Mouse (Mus musculus) spleen, postnatal 36 days (tissue): ENCODE data around the gene Acadsb.
"Not testable (repeated sequence)": the region's sequence is repeated elsewhere in the genome, so short reads cannot be mapped to it uniquely, and the experiment has no call there.

Source experiments
- DNase-seq, 2 experiments: peaks; one replicate each; pipeline ENCODE4 v3.0.0; 2022; ENCODE audit warnings: low spot score in 2 of 2, mixed read lengths in 1 of 2

The Acadsb gene

DNA sequence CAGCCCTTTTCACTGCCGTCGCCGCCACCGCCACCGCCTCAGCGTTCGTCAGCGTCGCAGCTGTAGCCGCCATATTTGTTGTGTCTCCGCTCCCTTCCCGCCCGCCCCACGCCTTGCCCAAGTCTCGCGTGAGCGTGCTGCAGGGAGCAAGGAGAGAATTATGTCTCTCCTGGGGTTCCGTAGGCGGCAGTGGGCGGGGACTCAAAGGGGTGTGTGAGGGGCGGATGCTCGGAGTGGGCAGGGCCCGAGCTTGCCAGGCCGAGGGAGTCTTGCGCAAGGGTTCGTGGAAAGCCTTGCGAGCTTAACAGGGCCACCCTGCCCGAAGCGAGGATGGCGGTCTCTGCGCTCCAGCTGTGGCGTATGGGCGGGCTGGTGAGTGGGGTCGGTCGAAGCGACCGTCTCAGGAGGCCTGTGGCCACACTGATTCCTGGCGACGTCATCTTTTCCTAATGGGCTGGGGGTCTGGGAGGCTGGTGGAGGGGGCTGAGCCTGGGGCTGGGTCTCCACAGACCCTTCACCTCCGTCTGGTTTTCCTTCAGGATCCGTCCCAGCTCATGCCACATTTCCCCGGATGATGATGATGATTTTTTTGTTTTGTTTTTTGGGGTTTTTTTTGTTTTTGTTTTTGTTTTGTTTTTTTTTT is at the start of gene Acadsb, which contains the start of gene Ikzf5:
Gene Acadsb, plus strand, starts transcription at position 186 of the 643 bp plus-strand sequence.
Gene Ikzf5, minus strand, starts transcription at position 106 of the 643 bp plus-strand sequence.
- peak; percentile 99 for DNase-seq

DNA sequence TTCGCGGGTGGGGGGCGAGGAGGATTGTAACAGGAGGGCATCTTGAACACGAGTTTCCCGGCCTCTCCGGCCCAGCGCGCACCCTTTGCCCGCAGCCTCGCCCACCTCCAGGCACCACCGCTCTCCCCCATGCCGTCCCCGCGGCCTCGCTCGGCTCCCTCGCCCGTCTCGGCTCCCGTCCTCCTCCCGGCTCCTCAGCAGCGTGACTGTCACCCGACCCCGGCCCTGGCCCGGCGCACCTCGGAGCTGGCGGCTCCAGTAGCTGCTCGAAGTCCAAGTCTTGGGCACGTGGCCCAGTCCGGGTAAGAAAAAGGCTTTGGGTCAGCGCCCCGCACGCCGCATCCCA is 48.2 kb upstream of the Acadsb start:
- DNase-seq: no peak

DNA sequence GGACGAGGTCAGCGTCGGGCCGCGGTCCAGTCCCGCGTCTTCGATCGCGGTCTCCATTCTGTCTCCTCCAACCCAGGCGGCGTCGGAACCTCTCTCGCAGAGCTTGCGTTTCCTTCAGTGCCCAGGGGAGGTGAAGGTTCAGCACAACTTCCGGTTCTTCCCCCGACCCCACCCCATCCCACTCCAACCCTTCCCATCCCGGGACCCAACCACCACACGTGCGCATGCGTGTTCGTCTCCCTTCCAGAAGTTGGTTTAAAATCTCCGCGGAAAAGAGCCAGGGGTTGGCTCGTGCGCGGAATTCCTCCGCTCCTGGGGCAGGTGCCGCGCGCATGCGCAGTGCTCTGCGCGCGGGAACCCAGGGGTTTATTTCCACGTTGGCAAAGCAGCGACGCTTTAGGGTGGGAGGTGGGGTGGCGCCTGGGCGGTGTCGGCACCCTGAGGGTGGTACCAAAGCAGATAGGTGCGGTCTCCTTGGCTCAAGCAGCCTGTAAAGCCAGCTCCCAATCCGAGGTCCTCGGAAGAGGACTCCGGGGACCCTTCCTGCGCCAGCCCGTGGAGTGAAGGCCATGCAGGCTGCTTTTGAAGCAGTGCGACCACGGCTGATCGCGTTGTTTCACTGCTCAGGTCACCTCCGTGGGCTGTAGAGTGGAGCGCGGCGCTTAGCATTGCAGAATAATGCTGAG is 47.6 kb upstream of the Acadsb start, which contains the start of gene 2310057M21Rik:
Gene 2310057M21Rik, minus strand, starts transcription at position 145 of the 686 bp plus-strand sequence.
- peak; percentile 78 to 85 for DNase-seq

DNA sequence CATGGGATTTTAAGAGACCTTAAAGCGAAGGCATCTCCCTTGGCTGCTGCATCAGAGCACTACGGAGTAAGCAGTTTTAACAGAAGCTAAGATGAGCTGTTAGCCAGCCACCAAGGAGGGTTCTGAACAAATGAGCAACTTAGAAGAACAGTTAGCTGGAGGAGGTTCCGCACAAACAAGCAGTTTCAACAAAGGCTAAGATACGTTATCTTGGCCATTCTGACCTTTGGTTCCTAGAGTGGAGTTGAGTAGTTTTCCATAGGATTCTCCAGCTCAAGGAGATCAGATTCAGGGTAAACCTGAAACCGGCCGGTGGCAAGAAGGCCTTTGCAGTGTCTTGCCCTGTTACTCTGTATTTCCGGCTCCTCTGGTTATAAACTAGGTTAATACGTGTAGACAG is 46.3 kb upstream of the Acadsb start:
- no peak for DNase-seq

DNA sequence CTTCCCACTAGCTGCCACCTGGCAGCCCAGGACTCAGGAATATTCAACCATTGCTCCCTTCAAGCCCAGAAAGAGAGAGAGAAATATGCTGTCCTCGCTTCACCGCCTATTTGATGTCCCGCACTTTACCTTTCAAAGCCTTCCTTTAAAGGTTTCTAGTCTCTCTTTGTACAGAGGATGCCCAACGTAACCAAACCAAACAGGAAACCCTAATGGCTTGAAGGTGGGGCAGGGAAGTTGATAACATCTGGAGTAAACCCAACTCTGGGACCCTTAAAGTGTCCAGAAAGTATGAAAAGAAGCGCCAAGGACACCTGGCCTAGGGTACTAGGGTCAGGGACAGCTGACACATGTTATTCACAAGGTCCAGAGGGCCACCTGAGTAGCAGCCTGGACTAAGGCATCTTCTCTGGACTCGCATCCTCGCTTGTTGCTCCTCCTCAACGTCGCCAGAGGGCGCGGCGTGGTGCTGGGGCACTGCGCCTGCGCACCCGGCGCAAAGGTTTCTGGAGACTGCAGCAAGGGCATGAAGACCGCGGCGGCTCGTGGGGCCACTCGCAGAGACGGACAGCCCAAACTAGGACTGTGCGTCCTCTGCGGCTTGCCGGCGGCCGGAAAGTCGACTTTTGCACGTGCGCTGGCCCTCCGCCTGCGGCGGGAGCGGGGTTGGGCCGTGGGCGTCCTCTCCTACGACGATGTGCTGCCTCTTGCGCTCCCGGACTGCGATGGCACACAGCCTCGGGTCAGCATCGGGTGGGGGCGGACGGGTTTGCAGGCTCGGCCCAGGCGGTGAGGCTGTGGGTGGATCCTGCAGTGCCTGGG is 39.5 kb upstream of the Acadsb start, which contains the start of gene Pstk:
Gene Pstk, plus strand, starts transcription at position 494 of the 822 bp plus-strand sequence.
- peak; percentile 85 to 86 for DNase-seq

DNA sequence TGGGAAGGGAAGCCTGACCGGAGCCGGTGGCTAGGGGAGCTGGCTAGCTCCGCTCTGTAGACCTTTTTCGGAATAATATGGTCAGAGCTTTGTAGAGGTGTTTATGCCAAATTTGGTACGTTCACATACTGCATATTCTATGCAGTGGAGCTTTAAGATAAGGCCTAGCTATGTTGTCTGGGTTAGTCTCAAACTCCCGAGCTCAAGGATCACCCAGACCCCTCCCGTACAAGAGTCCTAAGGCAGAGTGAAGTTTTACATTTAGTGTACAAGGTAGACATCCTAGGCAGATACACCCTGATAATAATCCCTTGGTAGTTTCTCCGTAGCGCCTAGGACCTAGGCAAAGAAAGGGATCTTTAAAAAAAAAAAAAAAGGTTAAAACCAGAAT is 38.9 kb upstream of the Acadsb start:
- no peak for DNase-seq

DNA sequence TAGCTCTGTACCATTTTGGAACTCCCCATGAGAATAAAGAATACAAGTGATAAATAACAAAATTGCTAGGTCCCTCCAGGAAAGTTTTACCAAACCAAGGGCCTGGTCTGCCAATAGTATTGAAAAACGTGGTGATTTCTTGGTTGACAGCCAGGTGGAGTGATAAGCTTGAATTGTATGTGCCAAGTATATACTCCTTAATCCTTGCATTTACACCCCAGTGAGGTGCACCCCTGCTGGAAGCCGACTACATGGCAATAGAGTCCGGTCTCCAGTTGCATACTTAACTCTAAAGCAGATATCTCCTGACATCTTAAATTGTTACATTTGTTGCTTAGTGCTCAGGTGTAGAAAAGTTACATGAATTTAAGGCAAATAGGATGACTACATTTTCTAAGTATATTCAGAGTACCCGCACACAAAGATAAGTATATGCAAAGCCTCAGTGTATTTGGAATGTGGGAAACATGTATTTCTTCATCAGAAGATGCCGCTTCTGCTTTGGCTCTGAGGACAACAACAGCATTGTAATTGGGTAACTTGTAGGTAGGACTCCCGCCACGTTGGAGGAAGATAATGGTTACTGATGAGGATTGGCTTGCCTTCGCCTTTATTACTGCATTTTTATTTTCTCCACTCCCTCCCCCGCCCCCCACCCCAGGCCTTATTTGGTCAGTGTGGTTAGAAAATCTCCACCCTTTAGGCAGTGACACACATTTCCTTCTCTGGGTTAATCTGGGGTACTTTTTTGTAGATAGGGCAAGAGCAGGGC is 38.3 kb upstream of the Acadsb start:
- DNase-seq: no peak

DNA sequence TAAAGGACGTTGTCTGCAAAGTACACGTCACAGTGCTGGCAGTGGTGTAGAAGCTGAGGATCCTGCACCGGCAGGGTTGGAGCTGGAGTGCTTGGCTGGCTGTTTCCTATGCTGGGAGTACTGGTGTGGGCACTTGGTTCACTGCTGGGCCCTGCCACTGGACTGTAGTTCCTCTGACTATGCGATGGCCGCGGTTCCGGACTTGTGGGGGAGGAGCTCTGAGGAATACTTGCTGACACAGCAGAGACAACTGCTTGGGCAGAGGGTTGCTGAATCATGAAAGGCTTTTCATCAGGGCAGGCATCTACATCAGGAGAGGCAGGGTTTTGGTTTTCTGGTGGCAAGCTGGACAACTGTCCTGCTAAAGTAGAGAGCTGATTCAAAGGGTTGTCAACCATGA is 18.6 kb upstream of the Acadsb start:
- DNase-seq: not testable (repeated sequence)

DNA sequence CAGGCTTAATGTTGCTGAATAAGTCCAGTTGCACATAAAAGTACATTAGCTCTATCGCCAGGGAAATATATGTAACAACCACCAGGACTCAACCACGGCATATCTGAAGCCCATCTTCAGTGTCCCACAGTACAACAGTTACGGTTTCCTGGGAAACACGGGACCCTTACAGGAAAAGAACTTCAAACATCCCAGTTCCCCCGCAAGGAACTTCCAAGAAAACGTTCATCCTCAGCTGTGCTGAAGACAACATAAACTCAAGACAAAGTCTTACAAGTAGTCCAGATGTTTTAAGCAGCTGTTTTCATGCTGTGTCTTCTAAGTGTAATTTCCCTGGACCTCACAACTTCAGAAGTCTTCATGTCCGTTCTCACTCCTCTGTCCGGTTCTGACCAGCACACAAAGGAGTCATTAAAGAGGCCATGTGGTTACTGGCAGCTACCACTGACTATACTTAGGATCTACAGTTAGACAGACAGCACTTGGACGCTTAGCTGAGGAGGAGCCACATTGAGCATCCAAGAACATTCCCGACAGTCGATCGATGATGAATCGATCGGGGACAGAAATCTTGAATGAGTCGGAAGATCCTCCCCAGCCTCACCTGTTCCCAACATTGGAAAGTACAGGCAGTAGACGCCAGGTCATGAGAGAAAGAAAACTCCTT is 947 bp upstream of the Acadsb start:
- no peak for DNase-seq

DNA sequence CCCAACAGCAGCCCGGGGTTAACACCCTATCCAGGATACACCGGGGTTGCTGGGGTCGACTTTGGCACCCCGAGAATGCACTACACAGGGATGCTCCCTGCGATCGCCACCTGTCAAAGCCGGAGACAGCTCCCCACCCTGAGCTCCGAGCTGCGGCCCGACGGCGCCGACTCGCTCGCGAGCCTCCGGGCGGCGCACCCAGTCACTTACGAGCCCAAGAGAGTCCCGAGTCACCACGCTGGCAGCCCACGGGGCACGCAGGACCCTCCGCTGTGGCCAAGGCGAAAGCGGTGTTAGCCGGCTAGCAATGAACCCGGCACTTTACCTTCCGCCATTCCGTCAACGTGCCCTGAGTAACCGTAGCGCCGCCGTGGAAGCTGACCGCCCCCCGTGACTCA is 414 bp upstream of the Acadsb start:
- no peak for DNase-seq

DNA sequence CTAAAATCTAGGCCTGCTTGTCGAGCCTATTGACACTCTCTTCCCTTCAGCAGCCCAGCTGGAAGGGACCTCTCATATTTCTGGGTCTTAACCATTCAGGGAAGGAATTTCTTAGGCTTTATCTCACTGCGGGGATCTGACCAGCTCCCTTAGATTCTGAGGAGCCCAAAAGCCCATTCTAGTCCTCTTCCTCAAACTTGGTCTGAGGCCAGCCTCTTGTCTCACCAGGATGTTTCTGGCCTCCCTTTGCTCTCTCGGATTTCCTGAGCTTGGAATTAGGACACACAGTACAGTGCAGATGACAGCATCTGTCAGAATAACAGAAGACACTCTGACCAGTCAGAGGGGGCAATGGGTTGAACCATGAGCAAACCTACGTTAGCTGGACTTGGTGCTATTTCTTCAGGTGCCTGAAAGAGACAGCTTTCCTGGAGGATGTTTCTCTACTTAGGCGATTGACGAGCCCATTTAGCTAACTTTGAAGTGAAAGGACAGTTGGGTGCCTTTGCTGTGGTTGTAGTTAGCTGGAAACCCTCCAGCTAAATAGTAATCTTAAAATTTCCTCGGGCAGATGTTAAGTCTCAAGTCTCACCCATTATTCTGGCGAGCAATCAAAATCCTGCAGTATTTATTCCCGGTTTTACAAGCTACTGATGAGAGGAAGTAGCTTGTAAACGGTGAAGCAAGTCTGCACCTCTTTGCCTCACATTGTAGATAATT is 980 bp downstream of the Acadsb start:
- no peak for DNase-seq

DNA sequence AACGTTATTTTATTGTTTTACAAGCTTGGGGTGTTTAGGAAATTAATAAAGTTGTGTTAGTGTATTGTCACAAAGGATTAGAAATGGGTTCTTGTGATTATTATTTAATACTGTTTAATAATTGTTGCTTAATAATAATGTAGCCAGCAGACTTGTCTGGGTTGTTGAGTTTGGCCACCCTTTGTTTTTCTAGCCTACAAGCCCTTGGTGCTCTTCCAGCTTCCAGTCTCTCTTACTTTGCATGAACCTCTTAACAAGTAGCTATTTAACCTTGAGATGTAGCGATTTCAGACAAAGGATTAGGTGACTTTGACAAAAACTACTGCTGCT is 1.5 kb downstream of the Acadsb start:
- DNase-seq: no peak

DNA sequence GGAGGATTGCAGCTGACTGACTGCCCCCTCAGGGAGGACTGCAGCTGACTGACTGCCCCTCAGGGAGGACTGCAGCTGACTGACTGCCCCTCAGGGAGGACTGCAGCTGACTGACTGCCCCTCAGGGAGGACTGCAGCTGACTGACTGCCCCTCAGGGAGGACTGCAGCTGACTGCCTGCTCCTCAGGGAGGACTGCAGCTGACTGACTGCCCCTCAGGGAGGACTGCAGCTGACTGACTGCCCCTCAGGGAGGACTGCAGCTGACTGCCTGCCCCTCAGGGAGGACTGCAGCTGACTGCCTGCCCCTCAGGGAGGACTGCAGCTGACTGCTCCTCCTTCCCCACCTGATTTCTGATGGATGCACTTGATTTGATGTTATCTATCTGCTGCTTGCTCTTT is 6.3 kb downstream of the Acadsb start:
- DNase-seq: not testable (repeated sequence)

DNA sequence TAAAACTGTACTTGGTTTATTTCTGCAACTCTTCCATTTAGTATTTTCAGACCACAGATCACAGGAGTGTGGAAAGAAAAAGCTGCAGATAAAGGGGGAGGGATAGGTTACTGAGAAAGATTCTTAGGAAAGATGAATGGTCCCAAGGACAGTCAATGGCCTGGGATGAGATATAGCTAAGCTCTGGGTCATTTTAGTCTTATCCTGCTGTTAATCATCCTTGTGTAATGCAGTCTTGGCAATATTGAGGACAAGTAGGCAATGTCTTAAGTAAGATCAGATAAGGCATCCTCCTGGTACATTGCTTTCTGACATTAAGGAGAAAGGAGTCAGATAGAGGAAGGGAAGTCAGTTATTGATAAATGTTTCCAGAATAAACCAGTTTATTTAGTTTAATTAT is 7.2 kb downstream of the Acadsb start:
- no peak for DNase-seq

DNA sequence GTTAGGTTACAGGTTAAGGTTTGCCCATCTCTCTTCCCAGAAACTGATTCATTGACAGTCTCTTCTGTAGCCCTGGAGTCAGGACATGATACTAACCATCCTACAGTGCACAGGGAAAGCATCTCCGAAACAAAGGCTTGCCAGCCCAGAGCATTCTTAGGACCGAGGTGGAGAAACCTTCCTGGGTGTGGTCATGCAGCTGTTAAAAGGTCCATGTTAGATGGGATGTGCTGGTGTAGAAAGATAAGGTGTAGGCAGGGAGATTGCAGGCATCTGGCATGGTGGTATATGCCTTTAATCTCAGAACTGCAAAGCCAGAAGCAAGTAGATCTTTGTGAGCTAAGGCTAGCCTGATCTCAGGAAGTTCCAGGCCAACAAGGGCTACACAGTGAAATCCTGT is 14.5 kb downstream of the Acadsb start:
- DNase-seq: peak in 1 of 2 experiments; percentile 22

DNA sequence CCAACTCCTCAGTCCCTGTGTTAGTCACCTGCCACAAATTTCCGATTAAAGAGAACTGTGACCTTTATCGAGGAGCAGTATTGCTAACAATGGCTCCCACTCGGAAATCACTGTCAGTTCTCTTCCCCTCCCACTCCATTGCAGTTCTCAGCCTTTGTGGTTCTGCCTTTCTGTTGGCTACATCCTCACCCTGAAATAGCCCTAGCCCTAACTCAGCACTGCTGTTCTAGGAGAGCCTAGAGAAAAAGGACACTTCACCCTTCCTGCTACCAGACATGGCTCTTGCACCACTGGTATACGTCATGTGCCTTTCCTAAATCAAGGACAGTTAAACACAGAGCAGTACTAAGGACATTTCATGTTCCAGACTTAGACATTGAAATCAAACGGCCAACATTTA is 16.9 kb downstream of the Acadsb start:
- no peak for DNase-seq

DNA sequence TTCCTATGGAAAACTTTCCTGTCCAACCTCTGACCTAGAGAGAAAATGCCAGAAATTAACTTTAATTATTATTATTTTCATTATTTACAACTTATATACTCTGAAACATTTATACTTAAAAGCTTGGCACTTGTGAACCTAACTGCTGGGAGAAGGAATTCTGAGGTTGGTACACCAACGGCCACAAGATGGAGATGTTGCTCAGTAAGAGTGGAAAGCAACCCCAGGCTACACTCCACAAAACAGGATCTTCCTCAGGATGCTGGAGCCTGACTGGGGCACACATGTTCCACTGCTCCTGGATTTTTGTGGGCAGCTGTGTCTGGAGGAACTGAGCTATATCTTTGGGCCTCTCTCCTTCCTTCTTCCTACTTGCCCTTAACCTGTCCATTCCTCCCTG is 21.8 kb downstream of the Acadsb start:
- DNase-seq: no peak

DNA sequence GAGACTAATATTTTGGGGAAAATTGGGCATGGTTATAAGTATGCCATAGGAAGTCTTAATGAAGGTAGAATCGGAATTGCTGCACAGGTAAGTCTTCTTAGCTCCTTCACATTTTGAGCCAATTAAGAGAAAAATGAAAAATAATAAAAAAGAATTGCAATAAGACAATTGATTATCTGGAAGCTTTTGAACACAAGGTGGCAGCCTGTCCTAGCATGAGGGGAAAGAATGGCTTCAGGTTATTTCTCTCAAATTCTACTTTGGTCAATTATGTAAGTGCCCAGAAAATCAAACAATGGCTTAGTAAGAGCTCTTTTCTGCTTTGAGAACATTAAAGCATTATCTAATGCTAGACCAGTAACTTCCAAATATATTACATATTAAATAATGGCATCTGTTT is 23.9 kb downstream of the Acadsb start:
- DNase-seq: no peak

DNA sequence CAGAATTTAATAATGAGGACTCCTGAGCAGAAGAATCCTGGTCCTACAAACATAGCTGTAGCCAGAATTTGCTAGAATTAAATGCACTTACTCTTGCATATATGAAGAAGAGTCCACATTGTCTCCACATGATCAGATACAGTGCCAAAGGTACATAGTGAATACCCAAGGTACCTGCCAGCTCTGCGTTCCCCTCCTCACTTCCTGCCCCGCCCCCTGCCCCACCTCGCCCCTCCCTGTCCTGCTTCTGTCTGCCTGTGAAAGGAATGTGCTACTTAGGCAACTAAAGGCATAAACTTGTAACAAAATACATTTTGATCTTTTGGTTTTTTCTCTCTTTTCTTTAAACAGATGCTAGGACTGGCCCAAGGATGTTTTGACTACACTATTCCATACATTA is 26.6 kb downstream of the Acadsb start:
- no peak for DNase-seq

DNA sequence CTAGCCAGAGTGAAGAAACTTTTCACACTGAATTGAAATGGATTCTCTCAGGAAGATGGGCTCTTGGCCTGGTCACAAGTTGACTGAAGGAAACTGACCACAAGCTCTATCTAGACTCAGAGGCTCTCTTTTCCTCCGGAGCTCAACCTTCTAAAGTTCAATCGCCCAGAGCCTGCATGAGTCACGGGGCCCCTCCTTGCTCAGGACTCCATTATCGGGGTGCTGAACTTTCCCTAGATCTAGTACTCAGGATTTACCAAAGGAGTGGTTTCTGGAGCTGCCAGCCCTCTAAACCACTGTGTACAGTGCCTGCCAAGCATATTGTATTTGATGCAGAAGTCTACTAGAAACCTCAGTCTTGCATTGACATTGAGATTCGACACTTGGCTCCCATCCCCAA is 46.3 kb downstream of the Acadsb start:
- no peak for DNase-seq

DNA sequence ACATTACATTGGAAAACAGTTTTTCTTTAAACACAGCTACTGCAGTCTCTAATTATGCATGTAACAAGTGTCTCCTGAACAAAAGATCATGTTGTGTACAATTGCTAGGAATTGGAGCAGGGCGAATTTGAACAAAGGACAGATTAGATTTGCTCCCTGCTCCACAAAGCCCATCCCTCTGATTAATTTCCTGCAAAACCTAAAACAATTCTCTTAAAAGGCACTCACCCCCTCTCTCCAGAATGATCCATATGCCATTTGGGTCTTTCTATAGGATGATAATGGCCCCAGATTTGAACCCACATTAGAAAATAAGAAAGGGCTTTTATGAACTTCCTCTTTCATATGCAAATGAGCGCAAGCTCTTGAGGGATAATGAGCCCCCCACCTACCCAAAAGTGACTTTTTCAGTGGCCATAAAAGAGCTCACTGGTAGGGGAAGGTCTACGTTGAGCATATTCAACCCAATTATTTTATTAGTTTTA is 54.8 kb downstream of the Acadsb start:
- DNase-seq: no peak
